Mouse (Mus musculus) c-Kit-positive CD71-negative TER-119-negative erythroid progenitor cells, embryonic 14.5 days (primary cell): ENCODE measurements around the gene Hspbp1.
A peak's percentile ranks its signal among the peaks of the same experiment; 100 is the strongest.

Source experiments
- DNase-seq: peaks from one replicate; pipeline ENCODE4 v3.0.0-alpha.2; 2013; ENCODE audit warnings: low read depth

The Hspbp1 gene

DNA sequence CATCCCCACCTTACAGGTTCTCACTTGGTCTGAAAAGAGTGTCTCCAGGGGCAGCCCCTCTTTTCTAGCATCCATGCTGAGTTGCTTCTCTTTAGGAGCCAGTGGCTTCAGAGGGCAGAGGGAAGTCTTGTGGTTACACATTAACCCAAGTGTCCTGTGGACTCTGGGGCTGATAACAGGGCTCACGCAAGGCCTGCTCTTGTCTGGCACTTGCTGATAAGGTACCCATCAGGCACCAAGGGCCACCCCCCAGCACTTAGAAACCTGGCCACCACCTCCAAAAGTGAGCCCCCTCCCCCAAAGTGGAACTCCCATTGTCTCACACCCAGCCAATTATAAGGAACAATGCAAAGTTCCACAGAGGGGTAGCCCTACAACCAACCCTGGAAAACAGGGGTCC is 54.7 kb downstream of the Hspbp1 start:
- no peak for DNase-seq

DNA sequence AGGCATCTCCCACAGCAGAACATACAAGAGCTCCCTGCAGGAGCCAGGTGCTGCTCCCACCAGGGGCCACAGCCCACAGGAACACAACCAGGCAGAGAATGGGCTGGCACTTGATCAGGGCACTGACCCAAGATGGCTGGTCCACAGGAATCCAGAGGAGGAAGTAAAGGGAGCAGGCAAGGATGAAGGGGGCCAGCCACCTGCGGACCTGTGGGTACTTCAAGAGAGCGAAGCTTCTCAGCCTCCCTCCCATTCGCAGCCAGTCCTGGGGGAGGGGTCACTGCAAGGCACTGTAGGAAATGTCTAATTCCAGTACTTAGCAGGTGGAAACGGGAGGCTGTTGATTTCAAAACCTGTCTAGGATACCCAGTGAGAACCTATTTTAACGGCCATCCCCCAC is 55.3 kb downstream of the Hspbp1 start:
- DNase-seq: no peak

GRCm38 (mm10) chr7:4625928-4626327 is 58.9 kb downstream of the Hspbp1 start:
- DNase-seq: no peak

- DNase-seq: no peak
Observed at GRCm38 (mm10) chr7:4624343-4624742, 60.5 kb downstream of the Hspbp1 start.

DNA sequence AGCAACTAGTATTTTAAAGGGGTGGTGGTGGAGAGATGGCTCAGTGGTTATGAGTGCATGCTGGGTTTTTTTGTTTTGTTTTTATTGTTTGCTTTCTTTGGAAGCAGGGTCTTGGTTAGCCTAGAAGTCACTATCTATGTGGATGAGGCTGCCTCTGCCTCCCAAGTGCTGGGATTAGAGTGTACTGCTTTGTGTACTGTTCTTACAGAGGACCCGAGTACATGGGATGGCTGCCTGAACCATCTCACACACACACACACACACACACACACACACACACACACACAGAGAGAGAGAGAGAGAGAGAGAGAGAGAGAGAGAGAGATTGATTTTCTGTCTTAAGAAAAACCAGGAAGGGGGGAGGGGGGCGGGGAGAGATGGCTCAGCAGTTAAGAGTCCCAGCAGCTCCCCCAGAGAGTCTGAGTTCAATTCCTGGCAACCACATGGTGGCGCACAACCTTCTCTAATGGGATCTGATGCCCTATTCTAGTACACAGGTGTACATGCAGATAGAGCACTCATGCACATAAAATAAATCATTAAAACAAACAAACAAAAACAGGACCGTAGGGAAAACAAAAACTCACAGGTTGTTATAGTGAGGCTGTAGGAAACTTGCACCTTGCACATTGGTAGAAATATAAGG is 61.2 kb downstream of the Hspbp1 start:
- peak; percentile 56 for DNase-seq

DNA sequence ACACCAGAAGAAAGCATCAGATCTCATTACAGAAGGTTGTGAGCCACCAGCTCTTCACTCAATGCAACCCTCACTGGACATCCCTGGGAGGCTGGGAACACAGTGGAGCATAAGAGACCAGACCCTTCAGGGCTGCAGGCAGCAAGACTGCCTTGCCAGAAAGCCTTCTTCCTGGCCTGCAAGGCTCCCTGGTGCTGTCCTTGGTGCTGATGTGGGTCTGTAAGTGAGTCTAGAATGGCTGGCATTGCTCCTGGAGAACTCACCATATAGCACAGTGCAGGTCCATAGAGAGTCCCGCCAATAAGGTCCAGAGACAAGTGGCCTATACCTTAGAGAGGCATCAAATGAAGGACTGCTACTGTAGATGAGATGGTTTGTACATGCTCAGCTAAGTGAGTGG is 64.9 kb downstream of the Hspbp1 start:
- DNase-seq: peak; percentile 75

- no peak for DNase-seq
Observed at GRCm38 (mm10) chr7:4613740-4614403, 71.0 kb downstream of the Hspbp1 start.

DNA sequence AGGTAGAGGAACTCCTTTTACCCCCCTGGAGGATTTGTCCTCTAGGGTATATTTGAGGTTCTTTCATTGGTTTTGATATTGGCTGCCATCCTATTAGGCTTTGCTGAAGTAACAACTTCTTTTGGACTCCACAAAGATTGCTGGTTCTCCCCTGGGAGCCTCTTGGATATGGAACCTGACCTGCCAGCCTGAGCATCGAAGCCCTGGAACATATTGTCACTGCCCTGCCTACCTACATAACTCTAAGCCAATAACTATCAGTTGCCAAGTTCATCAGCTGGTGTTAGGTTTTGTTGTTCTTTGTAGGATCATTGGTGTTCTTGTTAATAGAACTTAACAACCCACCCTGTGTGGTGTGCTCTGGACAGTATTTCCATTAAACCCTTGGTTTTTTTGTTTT is 71.9 kb downstream of the Hspbp1 start:
- no peak for DNase-seq

- no peak for DNase-seq
Observed at GRCm38 (mm10) chr7:4612386-4612785, 72.5 kb downstream of the Hspbp1 start.

DNA sequence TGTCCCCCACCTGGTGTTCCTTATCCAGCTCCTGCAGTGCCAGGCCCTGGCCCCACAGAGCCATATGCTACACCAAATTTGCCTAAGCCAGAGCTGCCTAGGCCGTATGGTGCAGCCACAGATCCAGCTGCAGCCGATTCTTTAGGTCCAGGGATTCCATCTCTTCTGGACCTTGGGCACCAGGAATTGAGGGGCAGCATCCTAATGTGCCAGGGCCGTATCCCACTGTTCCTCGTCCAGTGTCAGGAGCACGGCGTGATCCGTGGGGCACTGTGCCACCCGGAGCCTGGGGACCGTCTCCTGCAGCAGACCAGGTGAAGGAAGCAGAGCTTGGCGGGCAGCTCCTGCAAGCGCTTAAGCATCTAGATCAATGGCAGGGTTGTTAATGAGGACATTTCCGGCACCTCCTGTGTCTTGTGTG is 72.9 kb downstream of the Hspbp1 start:
- DNase-seq: no peak

DNA sequence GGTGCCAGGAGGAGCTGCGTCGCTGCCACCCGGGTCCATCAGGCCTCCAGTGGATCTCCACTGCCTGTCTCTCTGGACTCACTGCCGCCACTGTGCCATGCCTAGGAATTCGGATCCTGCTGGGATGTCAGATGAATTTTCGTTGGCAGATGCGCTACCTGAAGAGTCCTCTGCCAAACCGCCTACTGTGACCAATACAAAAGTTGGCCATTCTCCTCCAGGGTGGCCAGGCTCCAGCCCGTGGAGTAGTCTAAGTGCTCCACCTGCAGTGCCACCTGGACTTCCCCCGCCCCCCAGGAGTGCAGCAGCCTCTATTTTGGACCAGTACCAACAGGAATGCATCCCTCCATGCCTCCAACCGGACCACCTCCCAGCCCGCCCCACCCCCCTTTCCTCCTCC is 73.4 kb downstream of the Hspbp1 start:
- no peak for DNase-seq
